Mouse (Mus musculus) embryo, embryonic 10.5 days (tissue): ENCODE data around the gene Ppp3ca.

Experiments
- DNase-seq: peaks from one replicate; pipeline ENCODE4 v3.0.0-alpha.2; 2015; ENCODE audit warnings: low spot score

Ppp3ca gene

DNA sequence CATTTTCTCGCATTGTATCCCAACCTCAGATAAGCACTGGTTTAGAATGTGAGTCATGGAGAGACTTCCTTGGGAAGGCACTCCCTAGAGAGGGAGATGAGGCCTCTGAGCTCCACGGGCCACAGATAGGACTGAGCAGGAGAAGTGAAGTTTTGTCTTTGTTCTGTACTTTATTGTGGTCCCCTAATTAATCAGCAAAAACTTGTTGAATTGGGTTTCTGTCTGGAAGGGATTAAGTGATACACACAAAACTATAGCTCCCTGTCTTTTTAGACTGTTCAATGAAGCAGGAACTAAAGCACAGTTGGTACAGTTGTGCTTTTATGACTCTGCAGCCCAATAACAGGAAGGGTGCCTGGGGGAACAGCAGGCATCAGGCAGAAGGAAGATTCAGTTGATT is 95.6 kb downstream of the Ppp3ca start:
- no peak for DNase-seq

DNA sequence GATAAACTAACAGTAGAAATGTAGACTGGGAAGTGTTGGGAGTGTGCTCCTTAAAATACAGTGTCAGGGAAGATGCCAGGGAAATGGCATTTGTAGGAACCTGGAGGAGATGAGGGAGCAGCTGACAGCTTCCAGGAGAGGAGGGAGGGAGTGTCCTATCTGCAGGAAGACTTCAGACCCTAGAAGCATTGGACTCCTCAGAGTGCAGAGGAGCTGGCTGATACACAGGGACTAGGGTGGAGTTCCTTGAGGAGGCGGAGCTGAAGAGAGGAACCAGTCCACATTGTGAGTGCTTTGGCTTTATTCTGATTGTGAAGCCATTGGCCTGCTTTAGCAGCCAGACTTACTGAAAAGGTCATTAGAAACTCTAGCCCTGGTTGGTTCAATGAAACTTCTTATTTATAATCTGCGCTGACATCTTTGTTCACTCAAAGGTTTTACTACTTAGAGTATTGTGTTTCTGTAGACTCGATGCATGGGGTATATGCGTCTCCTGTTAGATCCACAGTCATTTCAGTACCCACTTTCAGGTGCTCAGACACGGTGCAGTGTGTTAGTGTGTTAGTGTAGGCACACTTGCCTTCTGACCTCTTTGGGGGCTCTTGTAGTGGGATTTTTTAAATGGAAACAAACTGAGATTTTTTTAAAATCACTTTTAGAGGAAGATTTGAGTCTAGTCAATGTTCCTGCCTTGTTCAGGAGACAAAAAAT is 99.0 kb downstream of the Ppp3ca start:
- no peak for DNase-seq

DNA sequence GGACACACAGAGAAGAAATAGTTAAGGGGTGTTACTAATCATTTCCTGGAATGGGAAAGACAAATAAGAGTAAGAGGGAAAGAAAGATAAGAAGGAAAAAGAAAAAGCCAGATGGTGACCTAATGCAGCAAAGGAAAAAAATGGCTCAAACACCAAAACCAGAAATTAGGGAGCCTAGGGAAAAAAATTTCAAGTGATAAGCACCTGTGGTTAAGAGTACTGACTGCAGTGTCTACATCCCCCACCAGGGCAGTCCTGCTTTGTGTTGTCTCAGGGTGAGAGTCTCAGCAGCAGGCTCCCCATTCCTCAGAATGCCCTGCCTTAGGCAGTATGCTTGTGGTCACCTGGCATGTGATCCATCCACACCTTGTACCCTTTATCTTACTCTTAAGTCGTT is 99.6 kb downstream of the Ppp3ca start:
- DNase-seq, result no peak

DNA sequence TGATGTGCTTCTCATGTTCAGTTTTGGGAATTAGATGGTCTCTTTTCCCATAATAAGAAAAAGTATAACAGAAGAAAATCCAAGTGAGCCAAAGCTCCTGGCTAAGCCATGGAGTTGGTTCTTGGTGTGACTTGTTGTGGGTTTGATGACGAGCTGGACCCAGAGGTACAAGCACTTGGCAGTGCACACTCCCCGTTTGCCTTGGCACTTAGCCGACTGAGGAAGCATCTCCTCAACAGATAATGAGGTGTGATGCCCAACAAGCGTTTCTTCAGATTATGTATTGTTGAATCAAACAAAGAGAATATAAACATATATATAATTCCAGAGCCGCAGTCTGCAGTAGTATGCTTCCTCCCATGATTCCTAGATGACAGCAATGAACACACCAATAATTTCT is 101.8 kb downstream of the Ppp3ca start:
- DNase-seq, result no peak

DNA sequence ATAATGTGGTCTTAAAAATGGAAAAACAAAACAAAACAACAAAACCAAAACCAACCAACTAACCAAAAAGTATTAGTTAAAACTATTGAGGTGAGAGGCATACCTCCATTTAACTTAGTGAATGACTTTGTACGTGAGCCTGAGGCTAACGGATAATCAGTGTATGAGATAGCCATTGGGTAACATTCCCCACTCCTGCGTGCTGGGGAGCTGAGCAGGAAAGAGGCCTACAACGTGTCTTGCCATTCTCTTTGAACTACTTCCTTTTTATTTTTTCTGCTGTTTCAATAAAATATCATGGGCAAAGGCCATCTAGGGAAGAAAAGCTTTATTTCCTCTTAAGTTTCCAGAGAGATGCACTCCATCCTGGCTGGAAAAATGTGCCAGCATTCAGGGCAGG is 103.3 kb downstream of the Ppp3ca start:
- no peak for DNase-seq

DNA sequence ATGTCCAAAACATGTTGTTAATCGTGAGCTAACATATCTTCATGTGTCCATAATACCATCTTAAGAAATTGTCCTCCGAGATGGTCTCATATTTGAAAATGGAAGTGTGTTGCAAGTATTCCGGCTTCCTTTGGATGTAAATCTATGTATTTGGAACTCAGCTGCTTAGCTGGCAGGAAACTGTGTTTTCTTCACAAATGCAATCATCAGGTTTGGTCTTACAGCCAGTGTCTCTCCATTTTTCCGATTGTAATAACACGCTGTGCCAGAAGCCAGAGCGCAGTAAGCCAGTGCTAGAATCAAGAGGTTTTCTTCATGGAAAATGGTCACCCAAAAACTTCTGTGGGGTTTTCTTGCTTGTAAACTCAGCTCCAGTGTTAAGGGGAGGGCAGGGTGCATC is 104.3 kb downstream of the Ppp3ca start:
- no peak for DNase-seq

DNA sequence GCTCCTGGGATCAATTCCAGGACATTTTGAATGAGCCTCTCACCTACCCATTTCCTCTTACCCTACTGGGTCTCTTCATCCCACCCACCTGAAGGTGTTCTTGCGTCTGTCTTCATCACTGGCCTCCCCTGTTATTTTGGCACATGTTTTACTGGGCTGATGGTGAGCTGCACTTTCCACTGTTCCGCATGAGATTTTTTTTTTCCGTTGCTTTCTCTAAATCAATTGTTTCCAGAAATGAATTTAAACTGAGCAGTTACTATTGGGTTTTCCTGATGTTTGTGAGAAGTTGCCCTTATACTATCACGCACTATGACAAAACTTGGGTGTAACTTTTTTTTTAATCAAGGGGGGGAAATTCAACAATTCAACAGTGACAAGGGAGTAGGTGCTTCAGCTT is 106.6 kb downstream of the Ppp3ca start:
- no peak for DNase-seq

DNA sequence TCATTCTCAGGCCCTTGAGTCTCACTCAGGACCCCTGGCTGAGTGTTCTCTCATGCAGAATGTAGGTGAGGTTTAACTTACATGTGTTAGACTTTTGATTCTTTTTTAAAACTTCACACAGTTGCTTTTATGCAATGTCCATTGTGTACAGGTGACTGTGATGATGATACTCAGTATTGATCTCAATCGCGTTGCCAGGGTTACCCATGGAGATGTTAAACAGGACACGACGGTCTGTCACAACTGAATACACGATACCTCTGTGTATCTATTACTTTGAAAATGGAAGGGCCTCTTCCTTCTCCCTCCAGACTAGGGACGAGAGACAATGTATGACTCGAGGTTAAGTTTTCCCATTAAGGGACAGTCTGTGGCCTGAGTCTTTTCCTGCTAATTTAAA is 107.5 kb downstream of the Ppp3ca start:
- no peak for DNase-seq

DNA sequence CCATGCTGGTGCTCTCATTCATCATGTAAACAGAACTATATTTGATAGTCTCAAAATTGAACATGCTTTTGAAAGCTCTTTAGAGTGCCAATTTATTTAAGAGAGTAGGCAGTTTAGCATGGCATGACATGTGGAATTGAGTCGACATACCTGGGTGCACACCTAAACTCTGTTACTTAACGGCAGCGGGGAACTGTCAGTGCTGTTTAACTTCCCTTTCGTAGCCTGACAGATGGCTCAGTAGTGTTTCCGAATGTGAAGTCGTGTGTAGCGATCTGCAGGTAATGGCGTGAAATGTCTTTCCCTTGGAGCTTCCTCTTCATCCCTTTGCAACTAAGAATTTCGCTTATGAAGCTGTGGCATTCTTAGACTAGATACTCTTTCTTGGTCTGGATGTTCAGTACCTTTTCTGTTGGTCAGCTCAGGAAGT is 107.9 kb downstream of the Ppp3ca start:
- no peak for DNase-seq

DNA sequence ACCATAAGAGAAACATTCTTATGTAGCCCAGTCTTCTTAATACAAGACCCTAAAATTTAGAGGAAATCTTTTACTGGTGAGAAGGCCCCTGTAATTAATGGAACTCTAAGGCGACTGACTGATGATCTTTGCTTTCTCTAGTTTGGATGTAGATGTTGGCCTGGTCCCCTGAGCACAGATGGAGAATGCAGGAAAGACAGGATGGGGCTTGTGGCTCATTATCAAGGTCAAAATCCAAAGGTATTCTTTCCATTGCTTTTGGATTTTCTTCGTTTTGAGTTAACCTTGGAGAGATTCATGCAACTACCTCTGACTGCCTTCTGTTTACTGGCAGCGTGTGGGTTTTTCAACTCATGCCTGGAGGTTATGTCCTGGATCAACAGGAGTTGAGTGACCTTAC is 110.4 kb downstream of the Ppp3ca start:
- no peak for DNase-seq

DNA sequence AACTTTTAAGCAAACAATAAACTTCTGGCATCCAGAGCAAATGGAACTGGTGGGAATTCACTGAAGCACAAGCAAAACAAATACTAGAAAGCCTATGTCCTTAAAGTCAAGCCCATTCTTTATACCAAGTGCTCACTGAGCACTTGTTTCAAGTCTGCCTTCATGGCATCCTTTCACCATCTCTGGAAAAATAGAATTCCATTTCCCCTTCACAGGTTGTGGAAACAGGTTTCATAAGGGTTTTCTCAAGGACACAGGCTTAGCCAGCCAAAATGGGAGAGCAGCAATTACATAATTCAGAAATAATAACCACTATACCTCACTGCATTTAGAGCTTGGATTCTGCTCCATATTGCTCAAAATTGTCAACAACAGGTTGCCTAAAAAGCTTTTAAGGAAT is 112.1 kb downstream of the Ppp3ca start:
- no peak for DNase-seq

DNA sequence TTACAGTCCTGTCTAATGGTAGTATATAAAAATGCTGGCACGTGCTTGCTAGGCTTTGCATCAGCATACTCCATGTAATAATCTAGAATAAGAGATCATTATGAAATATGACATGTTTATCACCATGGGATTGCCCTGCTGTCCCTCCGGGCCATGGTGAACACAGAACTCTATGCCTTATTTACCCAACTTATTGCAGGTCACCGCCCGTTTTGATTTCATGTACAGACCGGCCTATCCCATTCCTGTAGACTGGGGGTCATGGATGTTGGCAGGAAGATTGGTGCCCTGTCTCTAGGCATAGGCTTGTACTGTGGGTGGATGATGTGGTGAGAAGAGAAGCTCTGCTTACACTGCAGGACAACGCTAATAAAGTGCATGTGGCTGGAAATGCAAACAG is 115.8 kb downstream of the Ppp3ca start:
- DNase-seq, result no peak

DNA sequence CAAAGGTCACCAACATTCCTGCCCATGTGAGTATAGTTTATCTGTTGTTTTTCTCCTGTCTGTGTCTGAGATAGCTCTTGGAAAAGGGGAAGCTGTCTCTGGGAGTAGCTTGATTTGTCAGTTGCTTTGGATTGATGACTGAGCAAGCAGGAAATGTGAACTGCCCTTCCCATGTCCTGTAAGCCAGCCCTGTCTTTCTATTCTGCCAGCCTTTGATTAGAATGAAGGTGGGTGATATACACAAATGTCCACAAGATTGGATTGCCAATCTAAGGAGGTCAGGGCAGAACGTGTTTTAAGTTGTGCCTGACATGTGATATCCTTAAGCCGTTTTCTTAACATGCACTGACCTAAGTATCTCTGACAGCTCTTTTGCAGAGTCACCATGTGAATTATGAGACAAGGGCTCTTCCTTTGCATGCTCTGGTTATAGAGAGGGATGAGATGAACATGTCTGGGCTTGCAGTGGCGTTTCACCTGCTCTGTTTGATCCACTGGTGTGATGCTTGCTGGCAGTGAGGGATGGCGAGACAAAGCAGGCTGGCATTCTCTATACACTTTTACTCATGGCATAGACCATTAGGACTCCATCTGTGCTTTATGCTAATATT is 120.4 kb downstream of the Ppp3ca start:
- peak; percentile 6 for DNase-seq

DNA sequence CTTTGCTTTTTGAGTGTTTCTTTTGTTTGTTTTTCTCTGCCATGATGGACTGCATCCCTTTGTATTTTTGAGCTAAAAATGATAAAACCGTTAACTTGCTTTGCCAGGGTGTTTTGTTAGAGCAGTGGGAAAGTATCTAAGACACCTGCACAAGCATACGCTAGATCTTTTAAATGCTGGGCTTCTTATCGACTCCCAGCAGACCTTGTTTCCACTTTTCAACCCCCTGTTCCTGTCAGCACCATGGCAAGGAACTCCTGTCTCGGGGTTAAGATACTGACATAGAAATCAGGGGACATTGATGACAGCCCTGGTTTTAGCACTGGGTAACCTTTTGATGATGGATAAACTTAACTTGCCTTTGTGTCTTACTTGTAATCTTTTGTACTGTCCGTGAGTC is 121.5 kb downstream of the Ppp3ca start:
- DNase-seq, result no peak

DNA sequence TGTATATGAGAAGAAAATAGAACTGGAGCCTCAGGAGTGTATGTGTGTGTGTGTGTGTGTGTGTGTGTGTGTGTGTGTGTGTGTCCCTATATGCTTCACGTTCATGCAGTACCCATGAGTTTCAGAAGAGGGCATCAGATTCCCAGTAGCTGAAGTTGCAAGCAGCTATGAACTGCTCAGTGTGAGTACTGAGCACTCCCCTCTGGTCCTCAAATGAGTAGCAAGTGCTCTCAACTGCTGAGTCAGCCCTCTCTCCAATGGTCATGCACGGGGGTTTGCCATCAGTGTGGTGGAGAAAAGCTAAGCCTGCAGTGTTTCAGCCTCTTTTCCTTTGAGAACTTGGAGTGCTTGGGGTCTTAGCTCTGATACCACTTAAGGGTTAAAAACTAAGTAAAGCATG is 122.0 kb downstream of the Ppp3ca start:
- no peak for DNase-seq

DNA sequence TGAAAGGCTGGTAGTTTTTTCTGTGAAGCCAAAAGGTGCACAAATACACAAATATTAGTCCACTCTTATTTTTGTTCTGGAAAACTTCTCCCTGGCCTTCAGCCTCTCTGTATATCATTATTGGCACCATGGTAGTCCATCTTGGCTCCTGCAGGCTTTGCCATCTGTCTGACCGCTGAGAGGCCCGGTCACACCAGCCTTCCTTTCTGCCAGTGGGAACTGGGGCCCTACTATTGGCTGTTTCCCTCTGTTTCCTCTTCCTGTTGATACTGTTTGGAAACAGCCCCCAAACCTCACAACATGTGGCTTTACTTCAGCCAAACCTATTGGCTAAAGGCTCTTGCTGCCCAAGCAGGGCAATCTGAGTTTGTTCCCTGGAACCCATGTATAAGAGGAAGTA is 123.5 kb downstream of the Ppp3ca start:
- no peak for DNase-seq

DNA sequence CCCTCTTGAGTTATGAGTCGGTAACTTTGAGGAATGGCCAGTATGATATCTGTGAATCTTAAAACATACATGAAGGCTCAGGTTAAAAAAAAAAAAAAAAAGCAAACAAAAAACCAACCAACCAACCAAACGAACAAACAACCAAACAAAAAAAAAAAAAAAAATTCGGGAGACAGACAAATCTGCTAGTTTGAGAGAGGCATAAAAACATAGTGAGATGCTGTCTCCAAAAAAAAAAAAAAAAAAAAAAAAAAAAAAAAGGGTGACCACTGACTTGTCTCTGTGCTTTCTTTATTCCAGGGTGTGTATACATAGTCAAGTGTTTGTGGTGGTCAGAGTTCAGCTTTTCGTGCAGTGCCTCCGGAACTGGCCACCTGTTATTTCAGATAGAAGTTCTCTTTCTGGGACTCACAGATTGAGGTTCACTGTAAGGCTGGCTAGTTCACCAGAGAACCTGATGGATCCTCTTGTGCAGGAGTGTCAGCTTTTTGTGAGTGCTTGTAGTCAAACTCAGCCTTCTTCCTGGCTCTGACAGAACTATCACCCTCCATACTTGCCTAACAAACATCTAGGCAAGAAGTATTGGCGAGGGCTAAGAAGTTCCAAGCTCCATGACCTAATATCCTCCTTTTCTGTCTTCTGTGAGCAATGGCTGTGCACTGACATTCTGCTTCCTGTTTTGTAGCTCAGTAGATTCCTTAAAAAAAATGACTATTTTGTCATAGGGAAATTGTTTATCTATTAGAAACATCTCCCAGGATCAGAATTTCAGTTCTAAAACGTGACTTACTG is 124.7 kb downstream of the Ppp3ca start:
- DNase-seq, result no peak

DNA sequence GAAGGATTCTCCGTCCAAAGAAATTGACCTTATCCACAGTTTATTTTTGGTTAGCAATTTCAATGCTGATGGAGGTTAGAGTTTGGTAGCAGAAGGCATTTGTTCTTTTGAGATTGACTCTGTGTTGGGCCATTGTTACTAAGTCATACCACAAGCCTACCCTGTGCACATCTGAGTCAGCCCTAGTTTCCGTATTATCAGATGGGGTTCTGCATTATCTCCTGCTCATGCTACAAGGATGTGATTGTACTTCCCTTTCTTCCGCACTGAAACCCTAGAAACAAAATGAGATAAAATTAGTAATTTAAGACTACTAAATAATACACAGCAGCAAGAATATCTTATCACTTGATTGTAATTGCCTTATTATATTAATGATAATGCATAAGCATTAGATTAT is 129.0 kb downstream of the Ppp3ca start:
- no peak for DNase-seq

DNA sequence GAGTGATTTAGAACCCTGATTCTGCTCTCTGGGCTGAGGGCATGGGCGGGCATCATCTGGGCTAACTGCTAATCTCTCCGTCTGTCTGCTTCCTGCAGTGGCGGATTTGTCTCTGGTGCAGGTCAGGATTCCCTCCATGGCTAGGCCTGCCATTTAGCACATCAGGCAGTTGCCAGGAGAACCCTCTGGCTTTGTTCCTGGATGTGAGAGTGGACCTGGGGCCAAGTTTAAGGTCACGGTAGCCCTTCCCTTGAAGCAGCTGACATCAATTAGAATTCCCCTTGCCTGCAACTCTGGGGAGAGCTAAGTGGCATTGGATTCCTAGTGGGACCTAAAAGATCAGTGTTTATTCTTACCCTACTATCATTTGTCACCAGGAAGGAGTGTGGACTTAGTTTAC is 132.7 kb downstream of the Ppp3ca start:
- DNase-seq, result peak; percentile 16

DNA sequence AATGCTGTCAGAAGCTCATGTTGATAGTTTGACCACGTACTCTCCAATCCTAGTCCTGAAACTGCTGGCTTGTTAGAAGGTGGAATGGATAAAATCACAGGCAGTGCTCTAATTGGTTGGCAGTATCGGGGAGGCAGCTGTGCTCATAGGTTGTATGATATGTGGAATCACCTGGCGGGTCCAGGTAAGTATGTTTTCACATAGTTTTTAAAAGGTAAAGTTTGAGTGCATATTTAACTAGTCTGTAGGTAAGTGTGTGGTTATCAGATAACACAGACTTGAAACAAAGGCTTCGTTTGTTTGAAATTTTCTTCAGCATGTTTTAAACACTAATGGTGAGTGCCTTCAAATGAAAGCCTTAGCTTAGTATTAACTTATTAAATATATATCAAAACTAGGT is 136.0 kb downstream of the Ppp3ca start:
- DNase-seq, result no peak

DNA sequence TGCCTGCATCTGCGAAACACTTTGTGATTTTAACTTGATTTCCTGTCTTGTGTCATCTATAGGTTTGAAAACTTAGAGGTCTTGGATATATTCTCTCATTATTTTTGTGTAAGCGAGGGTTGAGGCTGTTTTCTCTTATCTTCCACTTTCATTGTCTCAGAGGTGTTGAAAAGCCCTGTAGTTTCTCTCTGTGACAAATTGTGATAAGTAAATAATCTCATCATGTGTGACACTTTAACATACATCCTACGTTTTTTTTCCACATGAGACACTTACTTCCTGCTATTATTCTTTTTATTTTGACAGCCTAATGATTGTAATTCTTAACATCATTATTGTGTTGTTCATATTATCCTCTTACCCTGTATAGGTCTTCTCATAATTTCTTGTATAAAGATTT is 140.3 kb downstream of the Ppp3ca start:
- no peak for DNase-seq

DNA sequence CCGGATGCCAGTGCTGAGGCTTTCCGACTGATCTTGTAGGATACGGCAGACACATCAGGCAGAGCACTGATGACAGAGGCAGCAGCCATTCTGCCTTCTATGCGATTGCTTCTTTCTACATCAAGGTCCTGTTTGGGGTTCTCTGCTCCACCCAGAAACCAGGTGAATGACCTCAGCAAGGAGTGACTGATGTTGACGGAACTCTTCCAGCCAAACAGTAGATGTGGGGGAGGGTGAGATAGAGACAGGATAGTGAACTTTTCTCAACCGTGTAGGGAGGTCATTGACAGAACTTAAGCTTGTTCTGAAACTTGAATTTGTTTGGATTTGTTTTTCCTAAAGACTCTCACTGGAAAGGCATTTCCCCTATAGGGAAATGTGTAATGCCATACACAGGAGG is 142.2 kb downstream of the Ppp3ca start:
- DNase-seq, result no peak

DNA sequence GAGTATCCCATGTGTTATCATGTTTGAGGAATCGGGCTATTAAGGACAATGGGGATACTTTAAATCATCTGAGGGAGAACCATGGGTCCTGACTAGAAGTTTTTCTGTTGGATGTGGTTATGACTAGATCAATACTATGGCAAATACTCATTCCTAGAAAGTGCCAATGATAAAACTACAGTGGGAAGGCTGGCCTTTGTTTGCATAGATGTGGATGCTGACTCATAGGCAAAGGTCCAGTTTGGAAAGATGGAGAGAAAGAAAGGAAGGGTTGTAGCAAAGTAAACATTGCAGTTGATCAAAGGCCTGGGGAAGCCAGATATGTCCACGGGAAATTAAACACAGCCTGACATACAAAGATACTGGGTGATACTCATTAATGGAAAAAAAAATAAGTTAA is 142.9 kb downstream of the Ppp3ca start:
- no peak for DNase-seq
